In the genomic region with DNA sequence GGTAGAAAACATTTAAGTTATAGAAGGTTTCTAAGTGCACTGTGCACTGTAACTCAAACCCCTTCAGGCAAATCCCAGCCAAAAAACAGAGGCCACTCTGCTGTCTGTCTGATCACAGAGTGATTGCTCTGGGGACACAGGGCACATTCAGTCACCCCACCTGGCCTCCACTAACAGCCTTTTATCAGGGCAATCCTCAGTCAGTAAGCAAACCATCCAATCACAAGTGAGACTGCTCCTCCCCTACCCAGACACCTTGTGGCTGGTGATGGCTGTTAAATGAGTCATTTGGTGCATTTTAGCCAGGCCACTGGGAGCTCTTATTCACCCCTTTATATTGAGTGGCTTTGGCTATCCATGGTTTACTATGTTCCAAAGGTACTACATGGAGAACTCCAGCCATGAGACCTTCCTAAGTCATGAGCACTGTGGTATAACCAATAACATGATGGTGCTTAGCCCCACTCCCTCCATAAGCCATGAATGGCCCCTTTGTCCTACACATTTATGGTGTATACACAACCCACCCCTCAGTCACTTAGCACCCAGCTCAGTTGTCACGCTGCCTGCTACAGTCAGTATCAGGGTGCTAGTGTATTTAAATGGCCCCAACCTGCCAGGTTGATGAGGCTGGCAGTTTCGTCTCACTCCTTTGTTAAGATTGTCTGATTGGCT, we compare ENCODE assay signal across 29 mouse cellular contexts.
DNase-seq lines count a peak whose midpoint lies in the region; ATAC-seq lines count a peak whose summit lies in the region.
"Had no signal": no experiment of that assay in that cellular context is flagged by ENCODE, and none has a peak within 500 bp of the region (broad histone marks: within the 10 kb centered on the region; RNA-seq: fewer than 3 reads in every experiment).

No protein-coding gene starts in this region.

- no peak overlapping the region for H3K4me2 ChIP-seq in heart, embryonic 16.5 days (ENCODE audit: low read depth, low read length)
- no peak overlapping the region for H3K4me2 ChIP-seq in heart, embryonic 12.5 days
- no peak overlapping the region for H3K4me2 ChIP-seq in intestine, embryonic 15.5 days (replicated peaks)
- H3K4me2 ChIP-seq: heart, embryonic 13.5 days; hindbrain, embryonic 15.5 days; liver, embryonic 12.5 days; midbrain, embryonic 12.5 days had no signal

- no peak overlapping the region for H3K27ac ChIP-seq in heart, embryonic 16.5 days (ENCODE audit: low read length)
- H3K27ac ChIP-seq in heart, embryonic 12.5 days (ENCODE audit: poor library complexity, severe bottlenecking), result no peak overlapping the region
- H3K27ac ChIP-seq in intestine, embryonic 15.5 days, result peak overlapping the region; percentile 65
- H3K27ac ChIP-seq: heart, embryonic 13.5 days; hindbrain, embryonic 10.5 days; hindbrain, embryonic 15.5 days; liver, embryonic 12.5 days; midbrain, embryonic 12.5 days had no signal

- no peaks in the 10 kb centered on the region for H3K27me3 ChIP-seq in heart, embryonic 16.5 days (ENCODE audit: control insufficient read depth, insufficient read depth, low read length)
- H3K27me3 ChIP-seq in heart, embryonic 12.5 days (replicated peaks), result peaks cover 11% of the 10 kb centered on the region
- no peaks in the 10 kb centered on the region for H3K27me3 ChIP-seq in intestine, embryonic 15.5 days (replicated peaks)
- H3K27me3 ChIP-seq: hindbrain, embryonic 15.5 days; liver, embryonic 12.5 days; midbrain, embryonic 12.5 days; Patski had no signal

- 0 out of 2 replicates have a peak, but pooled peaks have one; percentile 23 for ATAC-seq in heart, embryonic 16.5 days (replicated peaks; ENCODE audit: extremely low read depth, insufficient read depth, low FRiP score)
- ATAC-seq in heart, embryonic 12.5 days (ENCODE audit: insufficient number of reproducible peaks, low FRiP score), result no peak; the same call in 1 of the 2 replicates
- peak; percentile 92 for ATAC-seq in intestine, embryonic 15.5 days
- ATAC-seq in megakaryocyte-erythroid progenitor cell, adult 5-6 weeks (replicated peaks; ENCODE audit: low FRiP score, low TSS enrichment, poor library complexity, severe bottlenecking), result peak; percentile 19; the same call in 1 of the 2 replicates
- no peak for ATAC-seq in CD4-positive, CD25-positive, alpha-beta regulatory T cell, adult 4 months
- ATAC-seq: forebrain, embryonic 14.5 days; inflammation-experienced regulatory T-cells, adult 6 months; liver, embryonic 12.5 days; liver, postnatal 0 days; Patski had no signal

- WGBS in heart, embryonic 16.5 days, result 28% methylated on average over 2 of the region's 2 CpGs
- 21% methylated on average over 2 of the region's 2 CpGs for WGBS in heart, embryonic 12.5 days
- WGBS in intestine, embryonic 15.5 days, result 45% methylated on average over 2 of the region's 2 CpGs

- H3K9me3 ChIP-seq in heart, embryonic 16.5 days (replicated peaks; ENCODE audit: control insufficient read depth, low read length), result no peaks in the 10 kb centered on the region
- H3K9me3 ChIP-seq in heart, embryonic 12.5 days (replicated peaks), result no peaks in the 10 kb centered on the region
- H3K9me3 ChIP-seq in intestine, embryonic 15.5 days, result no peaks in the 10 kb centered on the region
- H3K9me3 ChIP-seq: heart, embryonic 13.5 days; hindbrain, embryonic 10.5 days; hindbrain, embryonic 15.5 days; liver, embryonic 12.5 days; midbrain, embryonic 12.5 days had no signal

- DNase-seq in 416B (ENCODE audit: low read depth), result peak; percentile 26
- no peak for DNase-seq in urinary bladder, adult 2 months (ENCODE audit: low spot score)
- DNase-seq in urinary bladder, postnatal 4 days (ENCODE audit: low spot score in 2 of 2), result no peak
- DNase-seq: adrenal gland, postnatal 10 days; cerebellum, adult 8-10 months; cerebellum, postnatal 36 days; gastrocnemius, postnatal 25 days; heart, adult 11 months; heart, postnatal 14 days; kidney, postnatal 14 days; liver, postnatal 0 days; lung, postnatal 36 days; retina, postnatal 1 day; right cerebral cortex, postnatal 14 days; thymus, postnatal 14 days had no signal

- H3K9ac ChIP-seq in heart, embryonic 16.5 days (ENCODE audit: low read length), result no peak overlapping the region
- H3K9ac ChIP-seq in heart, embryonic 12.5 days, result no peak overlapping the region
- no peak overlapping the region for H3K9ac ChIP-seq in intestine, embryonic 15.5 days
- H3K9ac ChIP-seq: hindbrain, embryonic 15.5 days; liver, embryonic 12.5 days; liver, postnatal 0 days; midbrain, embryonic 12.5 days had no signal

- no peaks in the 10 kb centered on the region for H3K36me3 ChIP-seq in heart, embryonic 16.5 days (ENCODE audit: control insufficient read depth, insufficient read depth)
- H3K36me3 ChIP-seq in heart, embryonic 12.5 days, result no peaks in the 10 kb centered on the region
- H3K36me3 ChIP-seq in intestine, embryonic 15.5 days, result no peaks in the 10 kb centered on the region
- H3K36me3 ChIP-seq: heart, embryonic 13.5 days; hindbrain, embryonic 10.5 days; hindbrain, embryonic 15.5 days; liver, embryonic 12.5 days; midbrain, embryonic 12.5 days had no signal

- H3K4me3 ChIP-seq in heart, embryonic 16.5 days (ENCODE audit: low read length), result no peak overlapping the region
- no peak overlapping the region for H3K4me3 ChIP-seq in heart, embryonic 12.5 days
- H3K4me3 ChIP-seq in intestine, embryonic 15.5 days (replicated peaks), result no peak overlapping the region
- H3K4me3 ChIP-seq: heart, embryonic 13.5 days; hindbrain, embryonic 10.5 days; hindbrain, embryonic 15.5 days; liver, embryonic 12.5 days; midbrain, embryonic 12.5 days; myocyte had no signal

- peaks cover 16% of the 10 kb centered on the region for H3K4me1 ChIP-seq in heart, embryonic 16.5 days (ENCODE audit: control insufficient read depth, insufficient read depth, low read length)
- peaks cover 34% of the 10 kb centered on the region for H3K4me1 ChIP-seq in heart, embryonic 12.5 days (replicated peaks)
- H3K4me1 ChIP-seq in intestine, embryonic 15.5 days (replicated peaks), result peaks cover 10% of the 10 kb centered on the region; the same call in 1 of the 2 replicates

Comparison
In these comparisons a context has a peak if more than half of its experiments do, and no peak if none do; other contexts are left out.
1. ATAC-seq: peak in heart, embryonic 16.5 days (single experiment), intestine, embryonic 15.5 days (single experiment) and megakaryocyte-erythroid progenitor cell, adult 5-6 weeks (single experiment); none in heart, embryonic 12.5 days (single experiment) and CD4-positive, CD25-positive, alpha-beta regulatory T cell, adult 4 months (single experiment).